Mouse (Mus musculus) thymus, adult 2 months (tissue): ENCODE data around the gene Gsg1l.

Source experiments
- CTCF ChIP-seq: fragments of 200-500 bp; IDR thresholded peaks from 2 replicates; pipeline ENCODE4 v1.5.1; 2012; ENCODE audit warnings: mild to moderate bottlenecking, control low read depth, low read length, moderate library complexity, borderline replicate concordance; ENCODE audit not compliant: control insufficient read depth, poor library complexity, insufficient read depth; ENCODE audit errors: extremely low read depth
- POLR2A ChIP-seq: fragments of 200-500 bp; IDR thresholded peaks from 2 replicates; pipeline ENCODE4 v1.6.1; 2012; ENCODE audit warnings: mild to moderate bottlenecking, low read length, control low read depth, moderate library complexity; ENCODE audit not compliant: control insufficient read depth, poor library complexity, insufficient read depth; ENCODE audit errors: extremely low read depth

GRCm38 (mm10) chr7:125828561-125828960 lies 253.7 kb downstream of the Gsg1l start:
- TF ChIP-seq POLR2A, result no peak
- TF ChIP-seq CTCF, result no peak
